Mouse (Mus musculus) kidney, embryonic 14.5 days (tissue): ENCODE measurements around the gene Fibp. TPM values are rescaled to one million over a fixed set of nuclear protein-coding genes. Genes with fewer than 3 reads are reported as not detected.

Experiments
- polyA plus RNA-seq: library from polyadenylated mRNA; unstranded; fragments of >200 nt; fragmentation: Nextera tagmentation; extraction: Ambion mirVana; gene quantifications from 2 replicates; pipeline ENCODE4 v1.2.1, GENCODE M21; 2014

Fibp gene
- polyA plus RNA-seq, 1 experiment from 2014 or later = 122 TPM

Other genes with a start within 250 kb of the Fibp start
- 17.6 and 30.4 TPM in 2 replicates for gene Pacs1, start 187.5 kb upstream of the Fibp start, polyA plus RNA-seq
- 293 and 384 TPM in 2 replicates for gene Sf3b2, start 165.2 kb upstream of the Fibp start, polyA plus RNA-seq
- gene Gal3st3, start 162.3 kb upstream of the Fibp start, polyA plus RNA-seq = 2.9 and 4.4 TPM in 2 replicates
- not detected in 2 replicates for gene Catsper1, start 124.9 kb upstream of the Fibp start, polyA plus RNA-seq
- gene Cst6, start 111.0 kb upstream of the Fibp start, polyA plus RNA-seq = 1.3 TPM in 1 of 2 replicates, not detected in the other
- gene Eif1ad, start 93.9 kb upstream of the Fibp start, polyA plus RNA-seq = 49.9 and 57.1 TPM in 2 replicates
- 527 and 609 TPM in 2 replicates for gene Banf1, start 93.4 kb upstream of the Fibp start, polyA plus RNA-seq
- 74.2 and 80.6 TPM in 2 replicates for gene Sart1, start 71.9 kb upstream of the Fibp start, polyA plus RNA-seq
- gene Tsga10ip, start 58.1 kb upstream of the Fibp start, polyA plus RNA-seq = 0.16 and 0.35 TPM in 2 replicates
- 191 and 248 TPM in 2 replicates for gene Drap1, start 35.6 kb upstream of the Fibp start, polyA plus RNA-seq
- 39.0 and 40.8 TPM in 2 replicates for gene AI837181, start 35.5 kb upstream of the Fibp start, polyA plus RNA-seq
- not detected in 2 replicates for gene Fosl1, start 13.1 kb upstream of the Fibp start, polyA plus RNA-seq
- 8.5 and 11.3 TPM in 2 replicates for gene Ccdc85b, start 2.7 kb upstream of the Fibp start, polyA plus RNA-seq
- 0.54 TPM in 2 replicates for gene Ctsw, start 7.9 kb downstream of the Fibp start, polyA plus RNA-seq
- gene Efemp2, start 13.3 kb downstream of the Fibp start, polyA plus RNA-seq = 109 and 139 TPM in 2 replicates
- 36.2 and 42.2 TPM in 2 replicates for gene Mus81, start 27.8 kb downstream of the Fibp start, polyA plus RNA-seq
- 3,114 and 3,144 TPM in 2 replicates for gene Cfl1, start 29.8 kb downstream of the Fibp start, polyA plus RNA-seq
- 0.19 TPM in 1 of 2 replicates, not detected in the other for gene 1700020D05Rik, start 43.2 kb downstream of the Fibp start, polyA plus RNA-seq
- 5.7 and 6.5 TPM in 2 replicates for gene Snx32, start 49.9 kb downstream of the Fibp start, polyA plus RNA-seq
- gene Ovol1, start 100.0 kb downstream of the Fibp start, polyA plus RNA-seq = 11.1 and 11.8 TPM in 2 replicates
- 7.6 and 9.2 TPM in 2 replicates for gene Ap5b1, start 107.4 kb downstream of the Fibp start, polyA plus RNA-seq
- gene Rnaseh2c, start 141.3 kb downstream of the Fibp start, polyA plus RNA-seq = 159 and 182 TPM in 2 replicates
- 31.5 and 36.0 TPM in 2 replicates for gene Kat5, start 149.6 kb downstream of the Fibp start, polyA plus RNA-seq
- gene Rela, start 176.9 kb downstream of the Fibp start, polyA plus RNA-seq = 42.4 and 49.8 TPM in 2 replicates
- gene Sipa1, start 203.1 kb downstream of the Fibp start, polyA plus RNA-seq = 17.4 and 26.8 TPM in 2 replicates
- gene Map3k11, start 228.1 kb downstream of the Fibp start, polyA plus RNA-seq = 26.8 and 33.6 TPM in 2 replicates
- 31.2 and 35.4 TPM in 2 replicates for gene Pcnx3, start 228.3 kb downstream of the Fibp start, polyA plus RNA-seq
- gene Kcnk7, start 243.8 kb downstream of the Fibp start, polyA plus RNA-seq = 0.39 and 0.42 TPM in 2 replicates